Mouse (Mus musculus) erythroid progenitor cell, adult 5-6 weeks (primary cell): Measurements from ENCODE around the gene Ggta1. TPM values are rescaled to one million over a fixed set of nuclear protein-coding genes. Genes with fewer than 3 reads are reported as not detected.
A peak's percentile ranks its signal among the peaks of the same experiment; 100 is the strongest.

Experiments
- ATAC-seq: replicated peaks from 2 replicates; pipeline ENCODE4 v1.8.0; 2016; ENCODE audit warnings: moderate number of reproducible peaks, mild to moderate bottlenecking, moderate TSS enrichment, inconsistent platforms; ENCODE audit not compliant: poor library complexity, low FRiP score, severe bottlenecking
- total RNA-seq, 2 experiments: library from RNA; stranded (forward) in 1 of 2; stranded (reverse) in 1 of 2; fragments of 150-400 nt in 1 of 2; fragments of 186-747, 209-891 nt in 1 of 2; gene quantifications; 2 replicates each; pipeline versions ENCODE4 v1.2.3 to v1.2.4; 2015 to 2017; ENCODE audit warnings: low replicate concordance in 2 of 2

Gene Ggta1
- total RNA-seq, 2 experiments from 2014 or later: 6.8 to 12.2 TPM

GRCm38 (mm10) chr2:35444764-35445262, 18.2 kb downstream of the Ggta1 start:
- ATAC-seq: no peak

GRCm38 (mm10) chr2:35443981-35444763, 18.9 kb downstream of the Ggta1 start:
- no peak for ATAC-seq

- ATAC-seq: no peak
Observed at GRCm38 (mm10) chr2:35443325-35443724, 19.7 kb downstream of the Ggta1 start.

- ATAC-seq: no peak
Observed at GRCm38 (mm10) chr2:35442079-35442478, 21.0 kb downstream of the Ggta1 start.

- ATAC-seq: no peak
Observed at GRCm38 (mm10) chr2:35441419-35441818, 21.6 kb downstream of the Ggta1 start.

GRCm38 (mm10) chr2:35440480-35440879, 22.6 kb downstream of the Ggta1 start:
- ATAC-seq: no peak

GRCm38 (mm10) chr2:35437796-35438195, 25.2 kb downstream of the Ggta1 start:
- no peak for ATAC-seq

GRCm38 (mm10) chr2:35434576-35435123, 28.4 kb downstream of the Ggta1 start:
- ATAC-seq: no peak

GRCm38 (mm10) chr2:35433428-35433827, 29.6 kb downstream of the Ggta1 start:
- ATAC-seq: no peak

- ATAC-seq: no peak
Observed at GRCm38 (mm10) chr2:35432472-35432871, 30.6 kb downstream of the Ggta1 start.

- ATAC-seq: no peak
Observed at GRCm38 (mm10) chr2:35432011-35432410, 31.0 kb downstream of the Ggta1 start.

- ATAC-seq: no peak
Observed at GRCm38 (mm10) chr2:35430806-35431205, 32.2 kb downstream of the Ggta1 start.

- ATAC-seq: no peak
Observed at GRCm38 (mm10) chr2:35428615-35429300, 34.3 kb downstream of the Ggta1 start.

GRCm38 (mm10) chr2:35427559-35427958, 35.5 kb downstream of the Ggta1 start:
- ATAC-seq: no peak

GRCm38 (mm10) chr2:35423711-35424339, 39.2 kb downstream of the Ggta1 start:
- ATAC-seq: no peak

GRCm38 (mm10) chr2:35422384-35422783, 40.6 kb downstream of the Ggta1 start:
- ATAC-seq: no peak

- ATAC-seq: peak; percentile 59
Observed at GRCm38 (mm10) chr2:35420681-35421080, 42.4 kb downstream of the Ggta1 start.

GRCm38 (mm10) chr2:35419671-35420070, 43.4 kb downstream of the Ggta1 start:
- ATAC-seq: peak; percentile 74

- no peak for ATAC-seq
Observed at GRCm38 (mm10) chr2:35419243-35419642, 43.8 kb downstream of the Ggta1 start.

GRCm38 (mm10) chr2:35417231-35417630, 45.8 kb downstream of the Ggta1 start:
- no peak for ATAC-seq
